Mouse (Mus musculus) retina, adult 2 months (tissue): ENCODE measurements around the gene Ndufs7.

Experiments
- DNase-seq: peaks from one replicate; pipeline ENCODE4 v3.0.0-alpha.2; 2012; ENCODE audit warnings: low read depth, low spot score

Gene Ndufs7

DNA sequence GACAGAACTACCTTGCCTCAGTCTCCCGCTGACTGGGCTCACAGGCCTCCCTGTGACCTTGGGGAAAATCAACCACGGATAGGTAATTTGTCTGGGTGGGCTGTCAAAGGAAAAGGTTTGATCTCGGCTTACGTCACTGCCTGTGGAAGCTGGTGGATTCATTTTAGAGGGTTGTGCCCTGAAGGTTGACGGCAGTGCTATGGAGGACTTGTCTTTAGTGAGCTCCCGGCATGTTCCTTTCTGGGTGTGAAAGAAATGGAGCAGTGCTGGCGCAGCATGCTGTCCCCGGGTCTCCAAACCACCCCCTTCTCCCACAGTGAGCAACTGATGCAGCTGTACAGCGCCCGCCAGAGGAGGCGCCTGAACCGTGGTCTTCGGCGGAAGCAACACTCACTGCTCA is 44.4 kb downstream of the Ndufs7 start:
- no peak for DNase-seq

- no peak for DNase-seq
These were observed 45.4 kb downstream of the Ndufs7 start for GRCm38 (mm10) chr10:80294311-80294710.

GRCm38 (mm10) chr10:80294788-80295303 is 45.9 kb downstream of the Ndufs7 start:
- DNase-seq: no peak

DNA sequence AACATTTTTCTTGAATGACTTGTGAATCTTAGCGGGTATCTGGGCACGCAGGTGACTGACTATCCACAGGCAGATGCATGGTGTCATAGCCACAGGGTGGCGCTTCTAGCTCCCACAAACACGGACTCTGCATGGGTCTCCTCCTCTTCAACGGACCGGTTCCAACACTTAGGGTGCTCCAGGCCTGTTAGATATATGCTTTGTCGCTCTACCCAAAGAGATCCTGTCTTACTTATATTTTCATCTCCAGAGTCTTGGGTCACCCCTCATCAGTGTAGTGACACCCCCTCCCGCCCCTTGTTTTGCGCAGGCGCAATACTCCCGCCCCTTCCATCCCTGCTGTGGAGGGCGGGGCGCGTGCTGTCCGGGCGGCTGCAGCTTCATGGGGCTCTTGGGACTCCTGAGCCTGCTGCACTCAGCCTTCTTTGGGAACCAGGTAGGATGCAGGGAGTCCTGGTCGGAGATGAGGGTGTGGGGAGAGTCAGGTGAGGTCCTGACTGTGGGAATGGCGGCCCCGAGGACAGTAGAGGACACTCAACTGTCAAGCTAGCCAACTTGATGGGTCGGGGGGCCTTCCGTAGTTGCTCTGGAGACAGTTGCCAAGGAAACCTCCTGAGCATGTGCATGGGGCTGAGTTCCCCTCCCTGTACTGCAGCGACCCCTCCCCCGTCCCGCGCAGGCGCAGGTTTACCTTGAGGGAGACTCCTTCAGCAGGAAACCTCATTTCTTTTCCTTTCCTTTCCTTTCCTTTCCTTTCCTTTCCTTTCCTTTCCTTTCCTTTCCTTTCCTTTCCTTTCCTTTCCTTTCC is 46.9 kb downstream of the Ndufs7 start, which contains the start of gene Apc2:
TSS of gene Apc2 (plus strand) at position 360 of the 808 bp plus-strand sequence.
- peak; percentile 57 for DNase-seq

DNA sequence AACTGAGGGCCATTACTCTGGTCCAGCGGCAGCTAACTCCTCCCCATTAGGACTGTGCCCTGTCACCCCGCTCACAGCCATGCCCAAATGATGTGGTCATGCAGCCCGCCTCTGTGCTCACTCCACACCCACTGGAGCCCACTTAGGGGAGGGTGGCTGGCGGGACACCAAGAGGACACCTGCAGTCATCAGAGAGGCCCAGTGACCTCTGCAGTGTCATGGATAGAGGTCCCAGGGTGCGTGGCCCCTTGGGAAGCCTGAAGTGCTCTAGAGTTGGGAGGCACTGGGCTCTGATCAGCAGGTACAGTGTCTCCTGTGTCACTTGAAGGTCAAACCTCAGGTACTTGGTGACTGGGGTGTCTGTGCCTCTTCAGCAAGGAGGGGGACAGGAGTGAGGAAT is 47.9 kb downstream of the Ndufs7 start:
- no peak for DNase-seq

DNA sequence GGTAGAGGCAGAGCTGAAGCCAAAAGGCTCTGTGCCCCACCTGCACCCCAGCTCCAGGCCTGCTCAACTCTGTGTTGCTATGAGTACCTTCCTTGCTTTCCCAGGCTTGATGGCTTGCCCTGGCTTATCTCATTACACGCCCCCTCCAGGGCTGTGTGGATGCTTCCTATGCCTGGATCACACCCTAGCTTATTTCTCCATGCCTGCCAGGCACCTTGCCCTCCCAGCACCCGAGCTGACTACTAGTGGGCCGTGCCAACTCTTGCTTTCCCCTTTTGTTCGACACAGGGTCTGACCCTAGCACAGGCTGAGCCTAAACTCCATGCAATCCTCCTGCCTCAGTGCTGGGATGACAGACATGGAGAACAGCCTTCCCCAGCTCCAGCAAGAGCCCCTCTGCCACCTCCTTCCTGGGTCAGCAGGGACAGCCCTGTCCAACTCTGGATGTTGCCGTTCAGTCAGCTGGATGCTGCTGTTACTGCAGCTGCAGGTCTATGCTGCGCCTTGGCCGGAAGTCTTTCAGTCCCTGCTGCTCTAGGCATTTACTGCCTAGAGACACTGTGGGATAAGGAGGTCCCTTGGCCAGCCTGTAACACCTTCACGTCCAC is 48.7 kb downstream of the Ndufs7 start:
- no peak for DNase-seq

- no peak for DNase-seq
These were observed 49.8 kb downstream of the Ndufs7 start for GRCm38 (mm10) chr10:80298571-80299281.

- DNase-seq: no peak
These were observed 50.4 kb downstream of the Ndufs7 start for GRCm38 (mm10) chr10:80299301-80299700.

DNA sequence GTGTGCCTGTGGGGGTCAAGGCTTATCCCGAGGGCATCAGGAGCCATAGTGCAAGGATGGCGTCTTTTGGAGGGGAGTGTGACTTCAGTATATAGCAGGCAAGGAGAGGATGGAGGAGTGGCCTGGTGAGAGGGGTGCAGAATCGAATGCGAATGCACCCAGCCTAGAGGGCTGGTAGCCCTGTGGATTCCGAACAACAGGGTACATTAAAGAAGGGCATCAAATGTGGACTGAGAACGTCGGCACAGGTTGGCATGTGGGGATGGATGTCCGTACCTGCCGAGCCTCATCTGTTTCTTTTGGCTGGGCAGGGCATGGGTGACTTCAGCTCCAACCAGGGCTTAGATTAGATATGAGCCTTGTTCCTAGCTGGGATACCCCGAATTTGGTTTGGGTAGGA is 50.9 kb downstream of the Ndufs7 start:
- no peak for DNase-seq

DNA sequence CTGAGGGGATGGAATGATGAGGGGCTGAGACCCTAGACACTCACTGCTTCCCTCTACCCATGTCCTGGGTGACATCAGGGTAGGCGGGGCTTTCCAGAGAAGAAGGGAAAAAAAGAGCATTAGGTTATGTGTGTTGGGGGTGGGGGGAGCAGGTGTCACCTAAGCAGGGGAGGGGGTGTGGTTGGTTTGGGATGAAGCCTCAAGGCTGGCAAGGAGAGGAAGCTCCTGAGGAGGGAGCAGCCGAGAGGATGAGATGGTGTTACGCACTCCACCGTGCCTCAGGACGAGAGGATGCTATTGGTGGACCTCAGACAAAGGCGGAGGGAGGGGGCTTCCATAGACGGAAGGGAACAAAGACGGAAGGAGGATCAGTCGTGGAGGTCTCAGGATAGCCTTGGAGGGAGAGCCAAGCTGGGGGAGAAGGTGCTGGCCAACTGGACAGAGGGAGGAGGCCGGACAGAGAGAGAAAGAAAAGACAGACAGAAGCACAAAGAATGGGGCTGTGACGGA is 51.8 kb downstream of the Ndufs7 start:
- no peak for DNase-seq

- no peak for DNase-seq
These were observed 52.5 kb downstream of the Ndufs7 start for GRCm38 (mm10) chr10:80301256-80302081.

DNA sequence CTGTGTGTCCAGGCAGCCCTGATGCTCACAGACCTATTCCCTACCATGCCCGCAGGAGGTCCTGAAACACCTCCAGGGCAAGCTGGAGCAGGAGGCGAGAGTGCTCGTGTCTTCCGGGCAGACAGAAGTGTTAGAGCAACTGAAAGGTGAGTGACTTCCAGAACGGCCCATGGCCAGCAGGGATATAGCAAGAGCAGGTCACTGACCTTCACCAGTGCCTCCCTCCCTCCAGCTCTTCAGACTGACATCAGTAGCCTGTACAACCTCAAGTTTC is 53.1 kb downstream of the Ndufs7 start:
- no peak for DNase-seq

DNA sequence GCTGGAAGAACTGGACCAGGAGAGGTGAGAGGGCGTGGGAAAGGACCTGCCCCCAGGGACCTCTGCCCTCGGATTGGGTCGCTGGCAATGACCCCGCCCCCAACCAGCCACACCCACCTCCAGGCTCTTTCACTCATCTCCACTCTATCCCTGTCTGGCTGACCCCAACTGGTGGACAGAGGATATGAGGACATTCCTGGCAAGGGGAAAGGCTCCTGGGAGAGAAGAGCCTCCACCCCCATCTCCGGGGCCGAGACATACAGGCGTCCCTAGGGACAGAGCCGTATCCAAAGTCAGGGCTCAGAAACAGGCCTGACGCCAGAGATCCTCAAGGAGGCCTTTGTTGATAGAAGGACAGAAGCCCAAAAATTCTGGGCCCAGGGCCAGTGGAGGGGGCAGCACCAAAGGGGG is 53.6 kb downstream of the Ndufs7 start:
- no peak for DNase-seq

GRCm38 (mm10) chr10:80304458-80304857 is 55.5 kb downstream of the Ndufs7 start:
- no peak for DNase-seq

DNA sequence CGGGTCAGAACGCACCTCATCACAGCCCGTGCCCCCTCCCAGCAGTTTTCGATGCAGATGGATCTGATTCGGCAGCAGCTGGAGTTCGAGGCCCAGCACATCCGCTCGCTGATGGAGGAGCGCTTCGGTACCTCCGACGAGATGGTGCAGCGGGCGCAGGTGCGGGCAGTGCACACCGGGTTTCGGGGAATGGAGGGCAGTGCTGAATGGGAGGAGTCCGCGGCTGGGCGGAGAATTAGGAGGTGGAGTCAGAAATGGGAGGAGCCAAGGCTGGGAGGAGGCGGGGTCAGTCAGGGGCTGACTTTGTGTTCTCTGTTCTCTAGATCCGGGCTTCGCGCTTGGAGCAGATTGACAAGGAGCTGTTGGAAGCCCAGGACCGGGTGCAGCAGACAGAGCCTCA is 55.9 kb downstream of the Ndufs7 start:
- DNase-seq: no peak
